Mouse (Mus musculus) c-Kit-positive CD71-positive TER-119-negative erythroid progenitor cells, embryonic 14.5 days (primary cell): ENCODE measurements around the gene Mettl3.
A peak's percentile ranks its signal among the peaks of the same experiment; 100 is the strongest.
"Not testable (repeated sequence)": the region's sequence is repeated elsewhere in the genome, so short reads cannot be mapped to it uniquely, and the experiment has no call there.

Experiments
- DNase-seq: peaks from one replicate; pipeline ENCODE4 v3.0.0-alpha.2; 2013; ENCODE audit warnings: low read depth

Gene Mettl3

DNA sequence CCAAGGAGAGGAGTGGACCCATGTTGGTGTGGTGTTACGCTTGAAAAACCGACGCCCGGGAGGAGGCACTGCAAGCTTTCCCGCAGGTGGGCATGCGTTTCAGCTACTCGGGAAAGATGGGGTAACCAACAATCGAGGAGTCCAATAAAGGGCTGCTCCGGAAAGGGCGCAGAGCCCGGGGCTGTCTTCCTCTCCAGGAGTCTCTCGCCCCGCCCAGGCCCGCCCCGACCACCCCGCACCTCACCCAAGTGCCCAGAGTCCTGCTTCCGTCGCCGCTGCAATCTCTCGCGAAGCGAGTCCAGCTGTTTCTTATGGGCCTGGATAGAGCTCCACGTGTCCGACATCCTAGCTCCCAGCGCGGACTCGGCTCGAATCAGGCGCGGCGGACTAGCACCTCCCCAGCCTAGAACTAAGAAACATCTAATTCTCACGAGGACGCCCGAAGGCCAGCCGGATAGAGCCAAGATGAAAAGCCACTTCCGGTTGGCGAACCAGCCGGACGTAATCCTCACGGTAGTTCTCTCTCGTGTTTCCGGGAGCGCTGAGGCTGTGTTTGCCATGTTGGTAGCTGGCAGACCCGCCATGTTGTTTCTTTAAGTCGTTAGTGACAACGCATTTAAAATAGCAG, at the start of gene Mettl3:
Gene Mettl3 (minus strand): TSS at position 485 of the 628 bp plus-strand sequence.
- peak; percentile 91 for DNase-seq

DNA sequence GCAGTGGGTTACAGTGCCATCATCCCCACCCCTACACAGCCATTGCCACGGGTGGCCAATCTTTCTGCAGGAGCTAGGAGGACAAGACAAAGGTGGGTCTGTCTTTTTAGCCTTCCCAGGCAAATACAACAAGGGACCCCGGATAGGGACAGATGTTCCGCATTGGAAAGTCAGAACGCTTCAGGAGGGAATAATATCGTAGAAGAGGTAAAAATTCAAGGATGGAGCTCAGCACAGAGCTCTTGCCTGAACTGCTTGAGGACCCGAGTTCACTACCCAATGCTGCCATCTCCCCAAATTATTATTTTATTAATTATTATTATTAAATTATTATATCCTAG, 34.6 kb upstream of the Mettl3 start:
- DNase-seq, result no peak

DNA sequence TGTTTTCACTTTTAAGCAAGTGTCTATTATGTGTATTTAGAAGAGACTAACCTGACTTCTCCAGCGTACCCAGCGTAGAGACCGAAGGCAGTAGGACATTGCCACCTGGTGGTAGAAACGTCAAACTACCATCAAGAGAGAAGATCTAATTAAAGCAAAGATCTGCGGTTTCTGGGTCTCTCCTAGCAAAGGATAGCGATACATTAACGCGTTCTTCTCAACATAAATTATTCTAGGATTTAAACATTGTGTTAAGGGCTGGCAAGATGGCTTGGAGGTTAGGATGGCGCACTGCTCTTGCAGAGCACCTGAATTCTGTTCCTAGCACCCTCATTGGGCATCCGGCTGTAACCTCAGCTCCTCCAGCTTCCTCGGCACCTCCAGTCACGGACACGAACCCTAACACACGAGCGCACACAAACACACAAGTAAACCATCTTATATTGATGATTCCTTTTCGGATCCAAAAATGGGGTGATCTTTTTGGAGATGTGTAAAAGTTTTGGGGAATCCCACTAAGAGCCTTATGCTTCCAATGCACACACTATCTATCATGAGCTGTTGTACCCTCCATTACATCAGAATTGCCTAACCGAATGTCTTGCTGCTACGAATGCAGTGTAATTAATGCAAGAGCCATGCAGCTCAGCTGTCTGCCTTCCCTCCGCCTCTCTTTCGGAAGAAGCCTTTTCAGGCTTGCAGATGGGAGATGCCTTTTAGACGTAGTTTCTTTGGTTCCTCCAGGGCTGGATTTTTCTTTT, 34.0 kb upstream of the Mettl3 start:
- peak; percentile 57 for DNase-seq

DNA sequence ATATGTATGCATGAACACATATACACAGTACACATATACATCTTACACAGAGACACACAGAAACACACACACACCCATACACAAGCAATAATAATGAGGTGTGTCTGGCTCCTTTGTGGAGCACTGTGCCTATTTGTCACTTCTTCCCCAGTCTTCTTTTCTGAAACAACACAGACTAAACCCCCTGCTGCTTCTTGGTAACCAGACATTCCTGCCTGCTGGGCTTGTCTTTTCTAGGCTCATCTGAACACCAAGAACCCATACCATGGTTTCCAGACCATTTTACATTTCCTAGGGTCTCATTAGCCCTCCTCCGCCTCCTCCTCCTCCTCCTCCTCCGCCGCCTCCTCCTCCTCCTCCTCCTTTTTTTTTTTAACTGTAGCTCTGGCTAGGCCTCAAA, 27.2 kb upstream of the Mettl3 start:
- no peak for DNase-seq

DNA sequence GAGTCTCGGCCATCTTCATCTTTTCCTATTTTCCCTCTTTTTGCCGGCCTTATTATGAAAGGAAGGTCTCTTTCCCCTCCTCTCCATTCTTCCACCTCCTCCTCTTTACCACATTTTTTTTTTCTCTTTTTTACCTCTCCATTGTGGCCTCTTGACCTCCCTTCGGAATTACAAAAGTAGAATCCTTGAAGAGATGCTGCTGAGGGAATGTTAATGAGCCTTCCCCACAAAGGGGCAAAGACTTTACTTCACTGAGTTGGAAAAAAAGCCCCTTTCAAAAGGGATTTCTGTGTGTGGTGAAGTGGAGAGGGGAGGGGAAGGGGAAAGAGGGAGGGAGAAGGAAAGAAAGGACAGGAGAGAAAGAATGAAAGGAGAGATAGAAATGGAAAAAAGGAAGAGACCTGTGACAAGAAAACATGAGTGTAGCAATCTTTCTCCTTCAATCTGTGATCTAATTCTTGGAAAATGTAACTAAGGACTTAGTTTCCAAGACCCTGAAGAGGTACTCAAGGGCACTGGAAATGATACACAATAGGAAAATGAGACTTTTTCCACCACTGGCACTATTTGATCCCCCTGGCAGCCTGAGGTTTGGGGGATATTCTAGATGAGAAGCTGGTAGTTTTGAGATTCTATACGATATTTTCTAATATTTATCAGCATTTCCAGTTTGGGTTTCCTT, 26.3 kb upstream of the Mettl3 start:
- DNase-seq, result no peak

DNA sequence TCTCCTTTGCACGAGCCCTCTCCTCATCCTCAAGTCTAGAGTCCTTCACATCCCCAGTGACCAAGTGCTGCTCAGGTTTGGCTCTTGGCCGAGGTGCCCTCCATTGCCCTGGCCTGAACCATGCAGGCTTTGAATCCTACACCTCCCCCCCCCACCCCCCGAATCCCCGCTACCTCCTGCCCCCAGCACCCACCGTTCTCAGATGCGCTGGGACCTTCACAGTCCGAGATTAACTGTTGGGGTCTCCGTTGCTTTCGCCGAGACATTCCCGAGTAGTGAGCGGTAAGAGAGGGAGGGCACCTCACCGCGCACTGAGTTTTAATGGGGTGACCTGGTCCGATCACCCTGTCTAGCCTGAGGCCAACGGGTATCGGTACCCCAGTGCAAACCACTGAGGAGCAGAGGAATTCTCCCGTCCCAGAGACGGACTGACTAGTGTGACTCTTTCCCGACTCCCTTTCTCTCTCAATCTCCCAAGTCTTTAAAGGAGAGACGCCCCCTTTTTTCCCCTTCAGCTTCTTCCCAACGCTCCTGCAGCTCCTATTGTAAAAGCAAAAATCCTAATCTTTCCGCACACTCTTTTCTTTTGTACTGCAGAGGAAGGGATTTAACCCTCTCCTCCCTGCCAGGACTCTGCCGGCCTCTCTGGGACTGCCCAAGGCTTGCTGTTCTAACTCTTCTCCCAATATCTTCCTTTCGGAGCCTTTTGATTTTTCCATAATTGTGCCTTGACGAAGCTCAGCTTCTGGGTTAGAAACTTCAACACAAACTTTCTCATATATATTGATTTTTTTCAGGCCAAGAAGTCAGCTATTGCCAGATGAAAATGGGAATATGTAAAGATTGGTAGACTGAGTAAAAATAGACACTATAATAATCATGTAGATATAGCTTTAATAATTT, 23.2 kb upstream of the Mettl3 start, which contains the start of gene Sall2:
Gene Sall2 (minus strand): TSS at position 853 of the 903 bp plus-strand sequence.
- no peak for DNase-seq

DNA sequence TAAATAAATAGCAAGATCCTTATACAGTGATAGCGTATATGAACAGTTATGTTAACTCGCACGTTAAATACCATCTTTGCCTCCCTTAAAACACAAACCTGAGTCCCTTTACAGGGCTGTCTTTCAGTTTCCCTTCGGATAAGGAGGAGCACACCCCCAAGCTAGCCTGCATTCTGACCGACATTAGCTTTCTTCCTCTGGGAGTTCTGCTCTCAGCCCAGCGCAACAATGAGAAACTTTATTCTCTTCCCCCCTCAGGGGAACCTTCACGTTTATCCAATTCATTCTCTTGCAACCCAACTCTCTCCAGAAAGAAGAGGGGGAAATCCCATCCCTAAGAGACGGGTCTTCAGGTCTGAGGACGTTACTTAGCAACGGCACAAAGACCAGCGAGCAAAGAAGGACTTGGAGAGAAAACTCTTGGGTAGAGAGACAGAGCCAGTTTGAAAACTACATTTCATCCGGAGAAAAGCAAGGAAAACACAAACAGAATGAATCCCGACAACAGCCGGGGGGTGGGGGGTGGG, 22.5 kb upstream of the Mettl3 start:
- DNase-seq, result no peak

DNA sequence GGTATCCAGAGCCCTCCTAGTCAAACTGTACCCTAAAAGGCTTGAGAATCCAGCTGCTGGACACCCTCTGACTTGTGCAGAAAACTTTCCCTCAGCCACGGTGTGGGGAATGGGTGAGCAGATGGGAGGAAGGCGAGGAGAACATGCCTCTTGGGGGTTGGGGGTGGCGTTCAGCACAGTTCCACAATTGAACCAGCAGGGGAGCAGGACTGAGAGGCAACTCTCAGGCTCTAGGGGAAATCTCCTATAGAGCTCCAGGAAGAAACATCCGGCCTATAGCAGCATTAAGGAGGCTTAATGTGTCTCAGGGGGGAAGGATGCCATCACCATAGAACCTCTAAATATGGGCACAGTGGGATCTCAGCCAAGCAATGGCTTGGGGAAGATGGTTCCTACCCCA, 21.0 kb upstream of the Mettl3 start:
- no peak for DNase-seq

DNA sequence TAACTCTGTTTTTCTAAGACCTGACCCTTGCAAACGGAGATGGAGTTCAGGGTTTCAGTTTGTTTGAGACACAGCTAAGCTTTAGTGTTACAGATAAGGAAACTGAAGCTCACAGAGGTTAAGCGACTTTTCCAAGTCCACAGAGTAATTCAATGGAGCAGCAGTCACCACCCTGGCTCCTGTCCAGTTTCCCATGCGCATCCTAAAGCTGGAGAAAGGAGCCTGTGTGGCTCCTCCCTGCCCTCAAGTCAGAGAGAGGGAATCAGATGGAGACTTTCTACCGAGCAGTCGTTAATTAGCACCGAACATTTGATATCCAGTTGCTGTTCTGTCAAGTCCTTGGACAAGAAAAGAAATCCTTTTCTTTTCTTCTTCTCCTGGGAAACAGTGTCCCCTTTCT, 14.4 kb upstream of the Mettl3 start:
- DNase-seq, result no peak

DNA sequence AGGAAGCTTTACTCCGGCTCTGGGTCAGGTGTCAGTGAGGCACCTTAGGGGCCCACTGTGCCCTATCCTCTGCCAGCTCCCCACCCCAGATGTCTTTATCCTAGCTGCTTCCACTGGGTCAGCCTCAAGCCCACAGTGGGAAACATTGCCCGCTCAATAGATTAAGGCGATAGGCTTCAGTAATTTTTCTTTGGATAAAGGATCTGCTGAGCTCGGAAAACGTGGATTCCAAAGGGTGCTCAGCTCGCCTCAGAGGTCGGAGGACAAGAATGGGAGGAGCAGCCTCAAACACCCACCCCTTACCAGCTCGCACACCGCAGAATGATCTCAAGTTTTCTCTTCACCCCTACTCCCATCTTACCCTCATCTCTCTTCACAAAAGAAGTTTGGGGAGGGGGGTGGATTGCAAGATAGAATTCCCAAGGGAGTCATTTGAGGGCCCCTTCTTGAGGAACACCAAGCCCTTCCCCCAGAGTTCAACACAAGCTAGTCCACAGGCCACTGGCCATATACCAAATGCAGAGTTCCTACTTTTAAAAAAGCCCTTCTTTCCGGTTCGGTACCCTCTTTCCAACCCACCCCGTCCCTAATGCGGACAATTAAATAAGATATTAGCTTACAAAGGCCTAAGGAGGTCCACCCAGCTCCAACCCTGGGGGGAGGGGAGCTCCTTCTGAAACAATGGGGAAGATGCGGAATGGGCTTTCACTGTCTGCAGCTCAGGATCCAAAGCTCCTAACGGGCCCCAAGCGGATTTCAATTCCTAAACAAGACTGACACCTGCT, 11.7 kb upstream of the Mettl3 start:
- no peak for DNase-seq

DNA sequence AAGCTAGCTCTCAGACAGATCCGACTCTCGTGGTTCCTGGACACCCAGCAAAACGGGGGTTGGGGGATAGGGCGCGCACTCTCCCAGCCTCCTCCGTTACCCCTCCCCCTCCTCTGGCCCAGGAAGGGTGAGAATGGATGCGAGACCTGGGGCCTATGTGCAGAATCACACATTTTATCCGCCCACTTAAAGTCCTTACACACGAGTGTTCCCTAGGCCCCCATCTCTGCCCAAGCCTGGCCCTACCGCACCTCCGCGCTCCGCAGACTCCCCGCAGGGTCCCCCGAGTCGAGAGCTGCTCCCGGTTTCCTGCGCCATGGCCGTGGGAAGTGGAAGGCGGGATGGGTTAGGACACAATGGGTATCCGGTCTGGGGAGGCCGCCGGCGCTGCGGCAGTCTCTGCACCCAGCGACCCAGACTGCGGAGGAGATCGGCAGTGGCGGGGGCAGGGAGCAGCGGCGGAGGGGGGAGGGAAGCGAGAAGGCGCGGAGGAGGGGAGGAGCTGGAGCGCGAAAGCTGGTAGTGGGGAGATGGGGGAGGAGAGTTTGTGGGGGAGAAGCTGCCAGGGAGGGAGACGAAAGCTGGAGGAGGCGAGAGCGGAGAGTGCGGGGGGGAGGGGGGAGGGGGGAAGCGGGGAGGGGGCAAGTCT, 11.0 kb upstream of the Mettl3 start:
- DNase-seq, result no peak

DNA sequence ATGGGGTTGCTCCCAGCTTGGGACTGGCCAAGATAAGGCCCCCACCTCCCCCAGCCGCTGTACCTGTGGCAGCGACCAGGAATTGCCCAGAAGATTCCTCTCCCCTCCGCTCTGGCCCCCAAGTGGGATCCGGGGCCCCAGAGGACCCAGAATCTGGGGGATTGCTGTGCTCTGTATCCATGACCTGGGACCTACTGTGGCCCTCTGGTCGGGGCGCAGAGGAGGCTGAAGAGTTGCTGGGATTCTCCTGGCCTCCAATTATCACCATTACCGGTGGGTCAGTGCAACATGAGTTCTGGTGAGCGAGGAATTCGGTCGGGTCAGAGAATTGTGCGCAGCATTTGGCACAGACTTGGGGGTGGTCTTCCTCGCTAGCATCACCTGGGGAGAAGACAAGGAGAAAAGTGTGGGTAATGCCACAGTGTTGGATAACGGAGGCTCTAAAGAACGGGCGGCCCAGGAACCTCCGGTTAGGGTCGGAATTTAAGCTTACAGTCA, 10.4 kb upstream of the Mettl3 start:
- DNase-seq, result no peak

DNA sequence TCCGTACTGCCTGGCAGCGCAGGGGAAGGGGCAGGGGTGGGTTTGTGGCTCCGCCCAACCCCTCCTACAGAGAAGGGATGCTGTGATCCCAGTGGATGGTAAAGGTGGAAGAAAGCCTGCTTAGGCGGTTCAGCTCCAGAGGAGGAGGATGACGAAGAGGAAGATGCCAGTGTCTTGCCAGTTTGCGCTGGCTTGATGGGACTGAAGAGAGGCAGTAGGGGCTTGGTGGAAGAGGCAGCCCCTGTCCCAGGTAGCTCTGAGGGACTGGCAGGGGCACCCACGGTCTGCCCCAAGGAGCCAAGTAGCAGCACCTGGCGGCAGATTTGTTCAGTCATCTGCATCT, 9.9 kb upstream of the Mettl3 start:
- no peak for DNase-seq

DNA sequence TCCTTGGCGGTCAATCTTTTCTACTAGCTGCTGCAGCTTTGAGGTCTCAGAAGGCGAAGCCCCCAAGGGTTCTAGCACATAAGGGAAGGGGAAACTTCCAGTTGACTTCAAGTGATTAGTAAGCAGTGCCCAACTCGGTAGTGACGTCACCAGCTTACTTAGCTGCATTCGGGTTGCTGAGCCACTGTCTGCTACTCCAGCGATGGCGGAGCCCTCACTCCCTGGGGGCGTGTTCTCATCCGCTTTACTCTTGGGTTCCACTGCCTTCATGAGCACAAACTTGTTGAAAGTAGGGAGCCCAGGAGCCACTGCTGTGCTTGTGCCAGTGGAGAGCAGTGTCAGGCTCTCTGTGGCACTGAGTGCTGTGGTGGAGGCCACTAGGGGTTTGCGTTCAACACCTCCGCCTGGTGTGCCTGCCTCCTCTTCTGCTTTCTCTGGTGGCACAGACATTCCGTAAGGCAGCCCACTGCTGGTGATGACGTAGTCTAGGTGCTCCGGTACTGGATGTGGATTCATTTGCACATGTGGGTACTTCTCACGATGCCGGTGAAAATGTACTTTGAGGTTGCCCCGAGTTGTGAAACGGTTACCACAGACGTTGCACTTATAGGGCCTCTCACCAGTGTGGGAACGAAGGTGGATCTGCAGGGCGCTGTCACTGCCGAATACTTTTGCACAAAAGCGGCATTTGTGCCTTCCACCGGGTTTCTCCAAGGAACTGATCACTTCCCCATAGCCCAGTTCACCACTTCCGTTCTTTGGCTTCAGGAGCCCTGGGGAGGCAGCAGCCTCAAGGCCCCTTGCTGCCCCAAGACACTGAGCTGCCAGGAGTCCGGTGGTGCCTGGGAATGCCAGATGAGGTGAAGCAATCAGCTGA, 9.2 kb upstream of the Mettl3 start:
- DNase-seq, result no peak

DNA sequence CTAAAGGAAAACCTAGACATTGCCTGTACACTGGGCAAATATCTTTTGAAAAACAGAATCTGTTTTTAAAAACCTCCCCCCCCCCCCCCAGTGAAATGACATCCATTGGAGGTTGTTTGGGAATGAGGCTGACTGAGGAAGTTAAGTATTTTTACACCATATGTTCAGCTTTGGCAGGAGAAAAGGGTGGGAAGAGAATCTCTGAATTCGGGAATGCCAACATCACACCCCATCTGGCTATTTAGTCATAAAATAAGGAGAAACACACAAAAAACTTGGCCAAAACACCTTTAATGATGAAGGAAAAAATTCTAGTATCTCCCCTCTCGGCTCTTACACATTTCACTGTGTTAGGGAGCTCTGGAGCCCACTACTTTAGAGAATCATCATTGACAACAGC, 6.0 kb upstream of the Mettl3 start:
- no peak for DNase-seq

DNA sequence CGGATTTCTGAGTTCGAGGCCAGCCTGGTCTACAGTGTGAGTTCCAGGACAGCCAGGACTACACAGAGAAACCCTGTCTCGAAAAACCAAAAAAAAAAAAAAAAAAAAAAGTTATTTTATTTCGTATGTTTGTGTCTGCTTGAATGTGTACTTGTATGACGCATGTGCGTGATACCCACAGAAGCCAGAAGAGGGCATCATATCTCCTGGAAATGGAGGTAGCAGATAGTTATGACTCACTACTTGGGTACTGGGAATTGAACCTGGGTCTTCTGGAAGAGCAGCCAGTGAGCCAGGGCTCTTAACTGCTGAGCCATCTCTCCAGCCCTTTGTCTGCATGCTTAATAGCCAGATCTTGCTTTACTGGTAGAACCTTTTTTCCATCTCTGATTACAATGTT, 5.4 kb upstream of the Mettl3 start:
- not testable (repeated sequence) for DNase-seq

DNA sequence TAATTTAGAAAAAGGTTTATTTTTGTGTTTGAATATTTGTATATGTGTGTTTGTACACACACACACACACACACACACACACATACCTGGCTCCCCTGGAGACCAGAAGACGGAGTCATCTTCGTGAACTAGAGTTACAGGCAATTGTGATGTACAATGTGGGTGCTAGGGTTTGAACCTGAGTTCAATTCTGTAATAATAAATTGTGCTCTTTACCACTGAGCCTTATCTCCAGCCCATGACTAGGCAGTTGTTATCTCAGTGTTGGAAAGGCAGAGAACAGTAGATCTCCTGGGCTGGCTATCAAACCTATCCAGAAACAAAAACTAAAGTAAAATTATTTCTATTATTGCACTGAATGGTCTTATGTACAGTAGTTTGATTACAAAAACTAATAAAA, 1.2 kb upstream of the Mettl3 start:
- peak; percentile 53 for DNase-seq

DNA sequence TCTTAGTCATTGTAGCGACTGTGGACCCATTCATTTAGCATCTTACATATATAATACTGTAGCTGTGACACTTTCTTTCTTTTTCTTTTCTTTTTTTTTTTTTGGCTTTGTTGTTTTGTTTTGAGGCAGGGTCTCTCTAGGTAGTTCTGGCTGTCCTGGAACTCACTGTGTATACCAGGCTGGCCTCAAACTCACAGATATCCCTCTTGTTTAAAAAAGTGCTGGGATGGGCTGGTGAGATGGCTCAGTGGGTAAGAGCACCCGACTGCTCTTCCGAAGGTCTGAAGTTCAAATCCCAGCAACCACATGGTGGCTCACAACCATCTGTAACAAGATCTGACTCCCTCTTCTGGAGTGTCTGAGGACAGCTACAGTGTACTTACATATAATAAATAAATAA, 1.4 kb downstream of the Mettl3 start:
- DNase-seq, result not testable (repeated sequence)

DNA sequence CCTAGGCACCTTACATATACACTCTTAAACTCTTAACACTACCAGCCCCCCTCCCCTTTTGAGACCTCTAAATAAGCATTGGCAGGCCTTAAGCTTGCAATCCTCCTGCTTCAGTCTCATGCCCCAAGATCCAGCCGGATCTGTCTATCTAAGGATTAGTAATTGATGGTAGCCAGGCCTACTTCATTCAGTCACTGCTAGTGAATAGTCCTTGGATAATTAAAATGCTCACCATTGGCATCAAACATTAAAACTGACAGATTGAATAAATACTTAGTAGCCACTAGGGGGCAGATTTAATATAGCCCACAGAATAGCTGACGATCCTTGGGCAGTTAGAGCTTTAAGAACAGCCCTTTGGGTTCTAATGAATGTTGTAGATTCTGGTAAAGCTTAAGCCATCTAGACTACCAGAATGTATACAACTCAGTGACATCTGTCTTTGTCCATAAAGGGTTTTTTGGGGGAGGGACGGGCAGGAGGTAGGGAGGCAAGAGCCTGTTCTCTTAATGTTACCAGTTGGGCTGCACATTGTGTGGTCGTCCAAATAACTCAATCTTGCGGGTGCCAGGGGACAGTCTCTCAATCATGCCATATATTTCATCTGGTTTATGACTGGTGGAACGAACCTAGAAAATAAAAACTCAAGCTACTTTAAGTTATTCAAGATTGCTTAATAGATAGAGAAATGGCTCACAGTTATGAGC, 9.2 kb downstream of the Mettl3 start:
- no peak for DNase-seq
